Mouse (Mus musculus) liver, embryonic 13.5 days (tissue): ENCODE measurements at regions not wholly inside any gene's neighbourhood (a gene's known extent, or its start where the extent isn't known, plus 50 kb on each side); places are given as distances from the start of the nearest gene placed in this dataset.

Experiments
- ATAC-seq: fragments of 200-750 bp; cut with Nextera tagmentation; 2 replicates; pipeline ENCODE4 v1.8.0; 2017; ENCODE audit warnings: low read depth, mild to moderate bottlenecking, moderate number of reproducible peaks, moderate library complexity
- DNase-seq: peaks from one replicate; pipeline ENCODE4 v3.0.0; 2022
- H3K27ac ChIP-seq: fragments of 300-500 bp; sonication (generic); 2 replicates; pipeline ENCODE4 v1.5.1; 2015; ENCODE audit warnings: moderate library complexity, mild to moderate bottlenecking, inconsistent platforms
- H3K27me3 ChIP-seq: fragments of 300-500 bp; sonication (generic); 2 replicates; pipeline ENCODE4 v1.6.1; 2015; ENCODE audit warnings: mild to moderate bottlenecking, inconsistent platforms
- H3K36me3 ChIP-seq: fragments of 300-500 bp; sonication (generic); 2 replicates; pipeline ENCODE4 v1.6.1; 2015; ENCODE audit warnings: mild to moderate bottlenecking, inconsistent platforms
- H3K4me1 ChIP-seq: fragments of 300-500 bp; sonication (generic); replicated peaks from 2 replicates; pipeline ENCODE4 v1.6.1; 2015; ENCODE audit warnings: inconsistent platforms
- H3K4me2 ChIP-seq: fragments of 300-500 bp; sonication (generic); 2 replicates; pipeline ENCODE4 v1.6.1; 2015; ENCODE audit warnings: inconsistent platforms, mild to moderate bottlenecking, moderate library complexity
- H3K4me3 ChIP-seq: fragments of 300-500 bp; sonication (generic); replicated peaks from 2 replicates; pipeline ENCODE4 v1.5.1; 2015; ENCODE audit warnings: mild to moderate bottlenecking, inconsistent platforms
- H3K9ac ChIP-seq: fragments of 300-500 bp; sonication (generic); 2 replicates; pipeline ENCODE4 v1.6.1; 2015; ENCODE audit warnings: mild to moderate bottlenecking, inconsistent platforms
- H3K9me3 ChIP-seq: fragments of 300-500 bp; sonication (generic); replicated peaks from 2 replicates; pipeline ENCODE4 v1.6.1; 2016; ENCODE audit warnings: inconsistent platforms
- WGBS: fragments of 180-500 bp; shearing (Covaris S2); methylation state at CpG from one replicate; pipeline ENCODE4 v1.1.7; 2015; ENCODE audit not compliant: insufficient replicate concordance; 5-methylcytosine and 5-hydroxymethylcytosine counted together

DNA sequence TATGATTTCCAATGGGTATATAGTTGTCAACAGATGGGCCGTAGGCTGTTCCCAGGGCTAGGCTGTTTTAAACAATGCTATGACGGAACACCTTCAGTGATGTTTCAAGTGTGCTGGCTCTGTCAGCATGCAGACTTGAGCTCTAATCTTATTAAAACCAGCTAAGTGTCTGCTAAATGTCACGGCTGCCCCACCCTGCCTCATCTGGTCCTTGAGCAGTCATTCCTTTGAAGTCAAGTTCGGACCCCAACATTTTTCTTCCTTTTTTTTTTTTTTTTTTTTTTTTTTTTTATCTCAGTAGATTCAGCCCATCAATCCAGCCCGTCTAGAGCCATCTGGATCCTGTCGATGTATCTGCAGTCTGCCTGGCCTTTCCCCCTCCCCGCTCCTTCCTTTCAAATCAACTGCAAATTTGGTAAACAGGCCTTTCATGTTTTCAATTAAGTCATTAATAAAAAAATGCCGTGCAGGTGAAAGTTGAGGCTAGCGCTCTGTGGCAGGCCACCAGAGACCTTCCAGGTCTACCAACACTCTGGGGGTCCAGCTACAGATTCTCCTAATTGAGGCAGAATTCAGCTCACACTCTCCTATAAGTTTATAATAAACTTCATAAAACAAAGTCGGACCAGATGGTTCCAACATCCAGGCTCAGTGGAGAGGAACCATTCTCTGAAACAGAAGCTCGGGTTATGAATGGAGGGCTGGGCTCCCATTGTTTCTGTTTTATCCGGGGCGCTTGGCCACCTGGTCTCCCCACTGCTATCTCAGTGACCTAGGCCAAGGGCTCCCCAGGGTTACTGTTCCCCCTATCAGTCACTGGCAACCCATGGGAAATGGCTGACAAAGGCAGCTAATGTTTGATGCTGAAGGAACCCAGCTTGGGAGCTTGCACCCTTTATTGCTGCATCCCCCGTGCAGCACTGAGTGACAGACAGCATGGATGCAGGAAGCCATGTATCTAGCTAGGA, 56.3 kb upstream of the Gjb5 start:
- no peak overlapping the region for H3K9ac ChIP-seq
- H3K36me3 ChIP-seq = no peaks in the 10 kb centered on the region
- H3K4me2 ChIP-seq = no peak overlapping the region
- H3K27ac ChIP-seq = no peak overlapping the region
- no peaks in the 10 kb centered on the region for H3K4me1 ChIP-seq
- WGBS = 50% methylated on average over 14 of the region's 14 CpGs
- no peak for ATAC-seq
- H3K9me3 ChIP-seq = no peaks in the 10 kb centered on the region
- DNase-seq = no peak
- H3K4me3 ChIP-seq = no peak overlapping the region
- H3K27me3 ChIP-seq = no peaks in the 10 kb centered on the region
